Mouse (Mus musculus) ES-Bruce4 (cell line): ENCODE results near the gene Mrnip. TPM values are rescaled to one million over a fixed set of nuclear protein-coding genes. Genes with fewer than 3 reads are reported as not detected.

ENCODE experiments used
- H3K27ac ChIP-seq: 2 replicates; pipeline ENCODE4 v1.5.1; 2012; ENCODE audit warnings: low read length, inconsistent platforms; ENCODE audit not compliant: insufficient read depth
- H3K27me3 ChIP-seq: 2 replicates; pipeline ENCODE4 v1.6.1; 2012; ENCODE audit warnings: mild to moderate bottlenecking, low read length, inconsistent platforms; ENCODE audit not compliant: control insufficient read depth, poor library complexity, insufficient read depth, severe bottlenecking
- H3K36me3 ChIP-seq: 2 replicates; pipeline ENCODE4 v1.6.1; 2012; ENCODE audit warnings: inconsistent platforms, mild to moderate bottlenecking, low read length, moderate library complexity; ENCODE audit not compliant: control insufficient read depth, poor library complexity, insufficient read depth, severe bottlenecking
- H3K4me1 ChIP-seq: one replicate; pipeline ENCODE4 v1.8.1; 2011; ENCODE audit warnings: low read length; ENCODE audit not compliant: control insufficient read depth, insufficient read depth
- H3K4me3 ChIP-seq: 2 replicates; pipeline ENCODE4 v1.5.1; 2011; ENCODE audit warnings: low read depth, mild to moderate bottlenecking, low read length
- H3K9ac ChIP-seq: 2 replicates; pipeline ENCODE4 v1.6.1; 2012; ENCODE audit warnings: low read depth, mild to moderate bottlenecking, inconsistent platforms; ENCODE audit not compliant: poor library complexity, severe bottlenecking
- H3K9me3 ChIP-seq: replicated peaks from 2 replicates; pipeline ENCODE4 v1.6.1; 2012; ENCODE audit warnings: mild to moderate bottlenecking, low read length, inconsistent platforms; ENCODE audit not compliant: control insufficient read depth, poor library complexity, insufficient read depth, severe bottlenecking
- CTCF ChIP-seq: IDR thresholded peaks from one replicate; pipeline ENCODE4 v1.8.1; 2011; ENCODE audit warnings: low read depth, low read length
- EP300 ChIP-seq: IDR thresholded peaks from 2 replicates; pipeline ENCODE4 v1.6.1; 2011; ENCODE audit warnings: low read depth, low read length; ENCODE audit not compliant: insufficient read depth
- POLR2A ChIP-seq: IDR thresholded peaks from one replicate; pipeline ENCODE4 v1.8.1; 2011; ENCODE audit warnings: low read length; ENCODE audit not compliant: insufficient read depth
- polyA plus RNA-seq: library from polyadenylated mRNA; stranded (reverse); fragments of >200 nt; gene quantifications from 2 replicates; pipeline ENCODE4 v1.2.4, GENCODE M21; 2011; ENCODE audit warnings: low read depth; ENCODE audit not compliant: missing spikeins, insufficient read depth, insufficient read length

Mrnip gene
- polyA plus RNA-seq, 1 experiment = 11.0 TPM

- H3K27ac ChIP-seq = peak overlapping the region; percentile 14; the same call in 1 of the 2 replicates
- TF ChIP-seq CTCF = no peak
- TF ChIP-seq POLR2A = no peak
- no peak for TF ChIP-seq EP300
- H3K9me3 ChIP-seq = no peaks in the 10 kb centered on the region
- H3K27me3 ChIP-seq = no peaks in the 10 kb centered on the region
- peak overlapping the region; percentile 83 for H3K4me3 ChIP-seq
- peaks cover 33% of the 10 kb centered on the region for H3K36me3 ChIP-seq
- peak overlapping the region; percentile 95 for H3K9ac ChIP-seq
- peaks cover 1% of the 10 kb centered on the region for H3K4me1 ChIP-seq
These were observed 35.9 kb downstream of the Mrnip start for GRCm38 (mm10) chr11:50210101-50210504.

- TF ChIP-seq EP300 = 0 out of 2 replicates have a peak, but pooled peaks have one; percentile 44
- no peak for TF ChIP-seq CTCF
- TF ChIP-seq POLR2A = peak; percentile 96
- peaks cover 5% of the 10 kb centered on the region for H3K4me1 ChIP-seq
- no peaks in the 10 kb centered on the region for H3K27me3 ChIP-seq
- H3K9ac ChIP-seq = peak within 1 kb of the TSS; percentile 95
- peak within 1 kb of the TSS; percentile 83 for H3K4me3 ChIP-seq
- peak within 1 kb of the TSS; percentile 34 for H3K27ac ChIP-seq
- peaks cover 28% of the 10 kb centered on the region for H3K36me3 ChIP-seq
- no peaks in the 10 kb centered on the region for H3K9me3 ChIP-seq
These were observed 36.4 kb downstream of the Mrnip start, which contains the start of the genes Sqstm1 and Mgat4b for GRCm38 (mm10) chr11:50210505-50211151. Gene Sqstm1 (minus strand): TSS chr11:50210827. Gene Mgat4b (plus strand): TSS chr11:50210890.

GRCm38 (mm10) chr11:50211322-50212059 lies 37.2 kb downstream of the Mrnip start:
- peak overlapping the region; percentile 83 for H3K4me3 ChIP-seq
- H3K4me1 ChIP-seq = peaks cover 6% of the 10 kb centered on the region
- H3K27me3 ChIP-seq = no peaks in the 10 kb centered on the region
- H3K9ac ChIP-seq = peak overlapping the region; percentile 95
- peak overlapping the region; percentile 34 for H3K27ac ChIP-seq
- H3K9me3 ChIP-seq = no peaks in the 10 kb centered on the region
- peaks cover 20% of the 10 kb centered on the region for H3K36me3 ChIP-seq
- no peak for TF ChIP-seq CTCF
- no peak for TF ChIP-seq POLR2A
- TF ChIP-seq EP300 = no peak

GRCm38 (mm10) chr11:50212060-50212739 lies 38.0 kb downstream of the Mrnip start:
- Histone ChIP-seq H3K4me3 (no peak overlapping the region), H3K27ac (peak overlapping the region; percentile 36), H3K9ac (no peak overlapping the region), H3K36me3 (peaks cover 12% of the 10 kb centered on the region), H3K9me3 (no peaks in the 10 kb centered on the region), H3K27me3 (no peaks in the 10 kb centered on the region), H3K4me1 (peaks cover 6% of the 10 kb centered on the region)
- TF ChIP-seq POLR2A = no peak
- TF ChIP-seq CTCF = no peak
- TF ChIP-seq EP300 = no peak

GRCm38 (mm10) chr11:50212848-50213758 lies 38.9 kb downstream of the Mrnip start:
- Histone ChIP-seq H3K4me1 (peaks cover 6% of the 10 kb centered on the region), H3K9ac (no peak overlapping the region), H3K36me3 (peaks cover 3% of the 10 kb centered on the region; the same call in 1 of the 2 replicates), H3K27me3 (no peaks in the 10 kb centered on the region), H3K27ac (peak overlapping the region; percentile 36), H3K9me3 (no peaks in the 10 kb centered on the region), H3K4me3 (peak overlapping the region; percentile 31; the same call in 1 of the 2 replicates)
- TF ChIP-seq EP300 = peak; percentile 78
- TF ChIP-seq CTCF = no peak
- no peak for TF ChIP-seq POLR2A
